Mouse (Mus musculus) retina, adult 2 months (tissue): ENCODE measurements around the gene Olfr1310.
"Not testable (repeated sequence)": the region's sequence is repeated elsewhere in the genome, so short reads cannot be mapped to it uniquely, and the experiment has no call there.

Experiments used
- DNase-seq: peaks from one replicate; pipeline ENCODE4 v3.0.0-alpha.2; 2012; ENCODE audit warnings: low read depth, low spot score

Gene Olfr1310

DNA sequence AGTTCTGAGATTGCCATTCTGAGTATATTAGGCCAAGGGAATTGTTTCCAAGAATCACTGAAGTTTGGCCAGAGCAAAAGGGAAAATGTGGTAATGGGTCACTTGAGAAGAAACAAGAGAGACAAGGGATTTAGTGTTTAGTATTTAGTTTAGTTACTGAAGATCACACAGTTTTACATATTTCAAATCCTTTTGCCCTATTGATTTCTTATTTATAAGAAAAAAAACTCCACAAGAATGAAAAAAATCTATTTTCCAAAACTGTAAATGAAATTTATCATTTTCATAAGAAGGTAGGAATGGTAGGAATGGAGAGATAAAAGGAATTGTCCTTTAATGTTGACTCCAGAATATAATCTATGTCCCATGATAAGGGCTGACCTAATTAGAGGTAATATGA, at the start of gene Olfr1310:
Olfr1310 (minus strand) TSS at position 101 of the 400 bp plus-strand sequence.
- DNase-seq = no peak

GRCm38 (mm10) chr2:112050138-112050537, 37.6 kb upstream of the Olfr1310 start, which contains the start of gene Olfr1312:
TSS of gene Olfr1312 (minus strand) at chr2:112050238.
- DNase-seq = no peak

DNA sequence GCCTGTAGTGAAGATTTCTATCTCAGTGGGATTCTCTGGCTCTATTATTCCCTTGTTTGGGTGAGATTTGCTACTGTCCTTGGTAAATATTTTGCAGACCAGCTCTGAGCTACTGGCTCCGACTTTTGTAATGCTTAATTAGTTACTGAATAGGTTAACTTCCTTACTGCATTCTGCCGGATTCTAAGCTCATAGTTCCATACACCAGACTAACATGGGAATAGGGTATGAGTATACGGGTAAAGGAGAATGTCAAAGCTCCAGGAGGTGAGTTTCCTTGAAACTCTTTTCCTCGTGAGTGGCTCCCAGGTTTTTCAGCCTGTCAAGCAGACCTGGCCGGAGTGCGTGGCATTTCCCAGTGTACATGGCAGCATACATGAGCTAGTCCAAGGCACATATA, 14.5 kb upstream of the Olfr1310 start:
- not testable (repeated sequence) for DNase-seq

DNA sequence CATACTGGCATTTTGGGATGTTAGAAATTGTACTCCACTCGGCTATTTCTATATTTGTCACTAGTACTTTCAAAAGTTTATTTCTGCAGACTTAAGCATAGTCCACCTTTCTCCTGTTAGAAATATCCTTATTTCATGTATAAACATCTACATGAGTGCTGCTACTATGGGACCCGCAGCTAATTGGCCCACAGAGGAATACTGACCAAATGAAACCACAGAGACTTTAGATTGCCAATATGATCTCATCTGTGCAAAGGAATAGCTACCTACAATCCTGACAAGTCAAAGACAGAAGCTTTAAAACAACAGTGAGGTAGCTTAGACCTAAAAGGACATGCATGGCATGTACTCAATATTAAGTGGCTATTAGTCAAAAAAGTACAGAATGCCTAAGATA, 11.8 kb upstream of the Olfr1310 start, which contains the start of gene Olfr1311:
Olfr1311 (minus strand) TSS at position 101 of the 400 bp plus-strand sequence.
- DNase-seq = no peak

DNA sequence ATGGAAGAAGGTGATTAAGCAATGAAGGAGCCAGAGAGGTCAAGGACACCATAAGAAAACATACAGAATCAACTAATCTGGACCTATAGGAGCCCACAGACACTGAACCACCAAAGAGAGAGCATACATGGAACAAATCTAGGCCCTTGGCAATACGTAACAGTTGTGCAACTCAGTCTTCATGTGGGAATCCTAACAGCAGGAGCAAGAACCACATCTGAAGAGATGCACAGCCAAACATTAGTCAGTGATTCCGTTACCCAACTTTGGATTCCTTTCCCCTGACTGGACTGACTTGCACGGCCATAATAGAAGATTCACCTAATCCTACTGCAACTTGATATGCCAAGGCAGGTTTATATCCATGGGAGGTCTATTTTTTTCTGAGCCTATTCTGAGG, 2.4 kb upstream of the Olfr1310 start:
- no peak for DNase-seq

- no peak for DNase-seq
These were observed 22.3 kb downstream of the Olfr1310 start, which contains the start of gene Olfr1309 for GRCm38 (mm10) chr2:111990181-111990580. TSS of gene Olfr1309 (minus strand) at chr2:111990281.

DNA sequence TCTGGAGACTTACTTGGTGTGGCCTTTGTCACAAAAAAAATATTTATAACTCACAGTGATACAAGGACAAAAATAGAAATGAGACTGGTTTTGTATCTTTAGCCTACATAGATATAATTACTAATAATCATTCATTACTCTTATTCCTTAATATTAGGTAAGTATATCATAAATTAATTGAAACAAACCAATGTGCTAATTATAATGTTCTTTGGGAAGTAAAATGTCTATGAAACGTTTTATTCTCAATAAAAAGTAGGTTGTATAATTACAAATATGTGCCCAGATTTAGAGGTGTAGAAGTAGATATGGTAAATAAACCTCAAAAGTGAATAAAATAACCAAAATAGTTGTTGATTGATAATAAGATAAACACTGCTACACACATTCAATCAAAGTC, 47.7 kb downstream of the Olfr1310 start, which contains the start of gene Olfr1308:
Olfr1308 (minus strand) TSS at position 101 of the 400 bp plus-strand sequence.
- DNase-seq = no peak
